Mouse (Mus musculus) heart, embryonic 14.5 days (tissue): Measurements from ENCODE around the gene Mettl26. TPM values are rescaled to one million over a fixed set of nuclear protein-coding genes. Genes with fewer than 3 reads are reported as not detected.

Source experiments
- ATAC-seq: fragments of 200-750 bp; cut with Nextera tagmentation; 2 replicates; pipeline ENCODE4 v1.8.0; 2017; ENCODE audit warnings: low read depth, moderate TSS enrichment; ENCODE audit not compliant: insufficient number of reproducible peaks, insufficient read depth, low FRiP score
- H3K27ac ChIP-seq, 2 experiments: fragments of 200-500 bp in 1 of 2; fragments of 300-500 bp in 1 of 2; sonication (generic) in 1 of 2; replicated peaks in 1 of 2; 2 replicates each; pipeline ENCODE4 v1.5.1; 2012 to 2014; ENCODE audit warnings: low read depth in 2 of 2, low read length in 2 of 2, control low read depth in 1 of 2, mild to moderate bottlenecking in 1 of 2, mixed read lengths in 1 of 2; ENCODE audit not compliant: control insufficient read depth in 1 of 2, insufficient read depth in 1 of 2
- H3K27me3 ChIP-seq: fragments of 300-500 bp; sonication (generic); 2 replicates; pipeline ENCODE4 v1.6.1; 2014; ENCODE audit warnings: mild to moderate bottlenecking, low read length, control low read depth; ENCODE audit not compliant: control insufficient read depth, insufficient read depth
- H3K36me3 ChIP-seq: fragments of 300-500 bp; sonication (generic); 2 replicates; pipeline ENCODE4 v1.6.1; 2014; ENCODE audit warnings: mild to moderate bottlenecking, control low read depth, low read length, mixed read lengths; ENCODE audit not compliant: control insufficient read depth, insufficient read depth
- H3K4me1 ChIP-seq, 2 experiments: fragments of 200-500 bp in 1 of 2; fragments of 300-500 bp in 1 of 2; sonication (generic) in 1 of 2; 2 replicates each; pipeline ENCODE4 v1.6.1; 2012 to 2014; ENCODE audit warnings: low read length in 2 of 2, control low read depth in 1 of 2, mixed read lengths in 1 of 2; ENCODE audit not compliant: control insufficient read depth in 2 of 2, insufficient read depth in 2 of 2
- H3K4me2 ChIP-seq: fragments of 300-500 bp; sonication (generic); 2 replicates; pipeline ENCODE4 v1.6.1; 2014; ENCODE audit warnings: mild to moderate bottlenecking, low read length
- H3K4me3 ChIP-seq, 2 experiments: fragments of 200-500 bp in 1 of 2; fragments of 300-500 bp in 1 of 2; sonication (generic) in 1 of 2; 2 replicates each; pipeline ENCODE4 v1.5.1; 2012 to 2014; ENCODE audit warnings: low read length in 2 of 2, mild to moderate bottlenecking in 2 of 2, control low read depth in 1 of 2, low read depth in 1 of 2, moderate library complexity in 1 of 2; ENCODE audit not compliant: control insufficient read depth in 1 of 2, insufficient read depth in 1 of 2
- H3K9ac ChIP-seq: fragments of 300-500 bp; sonication (generic); 2 replicates; pipeline ENCODE4 v1.6.1; 2014; ENCODE audit warnings: mild to moderate bottlenecking, low read length
- H3K9me3 ChIP-seq: fragments of 300-500 bp; sonication (generic); 2 replicates; pipeline ENCODE4 v1.6.1; 2016; ENCODE audit warnings: low read length, control low read depth; ENCODE audit not compliant: control insufficient read depth
- WGBS: fragments of 180-500 bp; shearing (Covaris S2); extraction: QIAGEN DNeasy Blood & Tissue Kit; methylation state at CpG from one replicate; pipeline ENCODE4 v1.1.7; 2014; 5-methylcytosine and 5-hydroxymethylcytosine counted together
- polyA plus RNA-seq: library from polyadenylated mRNA; unstranded; fragments of >200 nt; fragmentation: Nextera tagmentation; extraction: Ambion mirVana; gene quantifications from 2 replicates; pipeline ENCODE4 v1.2.1, GENCODE M21; 2014

The Mettl26 gene
- polyA plus RNA-seq, 1 experiment from 2014 or later = 41.7 TPM

- Histone ChIP-seq H3K36me3 (peaks cover 1% of the 10 kb centered on the region; the same call in 1 of the 2 replicates), H3K27ac (no peak overlapping the region), H3K9me3 (no peaks in the 10 kb centered on the region), H3K4me1 (peaks cover 16 to 29% of the 10 kb centered on the region in 2 experiments), H3K27me3 (no peaks in the 10 kb centered on the region), H3K9ac (no peak overlapping the region), H3K4me3 (no peak overlapping the region), H3K4me2 (no peak overlapping the region)
- WGBS = 77% methylated on average over 3 of the region's 3 CpGs
- no peak for ATAC-seq
These were observed 2.2 kb upstream of the Mettl26 start for GRCm38 (mm10) chr17:25872676-25873075.

DNA sequence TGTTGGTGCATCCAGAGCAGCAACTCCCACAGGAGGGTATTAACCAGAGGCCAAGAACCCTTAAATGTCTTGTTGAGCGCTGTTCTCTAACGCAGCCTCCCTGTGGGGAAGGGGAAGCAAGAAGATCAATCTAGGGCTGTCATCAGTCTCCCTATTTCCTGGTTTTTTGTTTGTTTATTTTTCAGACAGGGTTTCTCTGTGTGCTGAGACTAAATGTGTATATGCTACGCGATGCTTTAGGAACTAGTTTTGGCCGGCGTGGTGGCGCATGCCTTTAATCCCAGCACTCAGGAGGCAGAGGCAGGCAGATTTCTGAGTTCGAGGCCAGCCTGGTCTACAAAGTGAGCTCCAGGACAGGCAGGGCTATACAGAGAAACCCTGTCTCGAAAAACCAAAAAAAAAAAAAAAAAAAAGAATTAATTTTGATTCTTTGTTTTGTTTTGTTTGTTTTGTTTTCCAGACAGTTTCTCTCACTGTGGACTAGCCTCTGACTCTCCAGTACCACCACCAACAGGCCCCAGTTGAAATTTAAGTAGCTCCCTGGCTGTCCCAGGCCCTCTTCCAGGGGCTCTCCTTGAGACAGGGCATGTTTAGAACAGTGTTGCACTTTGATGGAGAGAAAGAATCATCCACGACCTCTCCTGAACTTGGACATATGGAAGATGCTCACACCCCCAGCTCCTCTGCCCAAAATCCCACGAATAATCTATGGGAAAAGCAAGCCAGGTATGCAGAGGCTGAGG is 1.3 kb upstream of the Mettl26 start:
- Histone ChIP-seq H3K4me1 (peaks cover 16 to 29% of the 10 kb centered on the region in 2 experiments), H3K27me3 (no peaks in the 10 kb centered on the region), H3K9ac (peak overlapping the region; percentile 81), H3K9me3 (no peaks in the 10 kb centered on the region), H3K4me3 (no peak overlapping the region), H3K4me2 (peak overlapping the region; percentile 90), H3K27ac (peak overlapping the region in 1 of 2 experiments; percentile 89; a peak in 2 of 4 replicates), H3K36me3 (peaks cover 10% of the 10 kb centered on the region; the same call in 1 of the 2 replicates)
- ATAC-seq = no peak
- 71% methylated on average over 11 of the region's 11 CpGs for WGBS

- peaks cover 16% of the 10 kb centered on the region; the same call in 1 of the 2 replicates for H3K36me3 ChIP-seq
- peak overlapping the region; percentile 90 for H3K4me2 ChIP-seq
- no peak for ATAC-seq
- H3K4me1 ChIP-seq = peaks cover 13 to 23% of the 10 kb centered on the region in 2 experiments
- no peaks in the 10 kb centered on the region for H3K9me3 ChIP-seq
- H3K27me3 ChIP-seq = no peaks in the 10 kb centered on the region
- H3K27ac ChIP-seq = peak overlapping the region; percentile 51 to 89
- H3K4me3 ChIP-seq = peak overlapping the region; percentile 58 to 77
- 9% methylated on average over 14 of the region's 14 CpGs for WGBS
- H3K9ac ChIP-seq = peak overlapping the region; percentile 81
These were observed 640 bp upstream of the Mettl26 start for GRCm38 (mm10) chr17:25874148-25874720.

DNA sequence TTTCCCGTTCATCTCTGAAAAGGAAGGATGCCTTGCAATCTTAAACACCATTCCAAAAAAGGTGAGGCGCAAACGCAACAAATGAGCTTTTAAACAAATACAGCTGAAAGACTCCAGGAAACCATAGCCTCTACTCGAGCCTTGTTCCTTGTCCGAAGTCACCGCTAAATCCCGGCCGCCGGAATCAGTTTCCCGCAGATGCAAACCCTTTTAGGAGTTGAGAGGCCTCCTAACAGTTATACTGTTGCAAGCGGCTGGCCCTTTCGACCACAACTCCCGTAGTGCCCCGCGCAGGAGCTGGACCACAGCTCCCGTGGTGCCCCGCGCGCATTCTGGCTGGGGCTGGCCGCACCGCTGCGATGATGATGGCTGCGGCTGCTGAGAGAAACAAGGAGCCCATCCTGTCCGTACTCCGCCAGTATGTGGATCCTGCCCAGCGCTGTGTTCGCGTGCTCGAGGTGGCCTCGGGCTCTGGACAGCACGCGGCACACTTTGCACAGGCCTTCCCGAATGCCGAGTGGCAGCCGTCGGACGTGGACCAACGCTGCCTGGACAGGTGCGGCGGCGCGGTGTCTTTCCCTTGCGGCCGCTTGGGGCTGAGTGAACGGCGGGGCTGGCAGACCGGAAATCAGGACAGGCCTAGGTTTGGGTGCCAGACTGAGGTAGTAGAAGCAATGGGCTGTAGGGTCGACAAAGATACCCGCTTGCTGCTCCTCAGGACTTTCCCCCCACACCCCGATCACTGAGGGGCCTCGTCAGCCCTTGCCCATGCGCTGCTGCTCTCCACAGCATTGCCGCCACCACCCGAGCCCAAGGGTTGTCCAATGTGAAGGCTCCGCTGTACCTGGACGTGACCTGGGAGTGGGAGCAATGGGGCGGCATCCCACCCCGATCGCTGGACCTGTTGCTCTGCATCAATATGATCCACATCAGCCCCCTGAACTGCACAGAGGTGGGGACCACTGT is 580 bp downstream of the Mettl26 start:
- no peaks in the 10 kb centered on the region for H3K9me3 ChIP-seq
- peak overlapping the region; percentile 90 for H3K4me2 ChIP-seq
- WGBS = under 1% methylated on average over 59 of the region's 59 CpGs
- peak; percentile 84 for ATAC-seq
- H3K27me3 ChIP-seq = no peaks in the 10 kb centered on the region
- H3K9ac ChIP-seq = peak overlapping the region; percentile 81
- peak overlapping the region; percentile 82 to 89 for H3K27ac ChIP-seq
- peaks cover 13 to 23% of the 10 kb centered on the region in 2 experiments for H3K4me1 ChIP-seq
- H3K36me3 ChIP-seq = peaks cover 16% of the 10 kb centered on the region; the same call in 1 of the 2 replicates
- H3K4me3 ChIP-seq = peak overlapping the region; percentile 58 to 77

GRCm38 (mm10) chr17:25876347-25876915 is 1.6 kb downstream of the Mettl26 start:
- 69% methylated on average over 10 of the region's 10 CpGs for WGBS
- no peaks in the 10 kb centered on the region for H3K9me3 ChIP-seq
- H3K27me3 ChIP-seq = no peaks in the 10 kb centered on the region
- ATAC-seq = no peak
- peaks cover 18 to 24% of the 10 kb centered on the region in 2 experiments for H3K4me1 ChIP-seq
- H3K9ac ChIP-seq = no peak overlapping the region
- peak overlapping the region in 1 of 2 experiments; percentile 77; a peak in 2 of 4 replicates for H3K4me3 ChIP-seq
- peak overlapping the region; percentile 90 for H3K4me2 ChIP-seq
- H3K27ac ChIP-seq = no peak overlapping the region
- H3K36me3 ChIP-seq = peaks cover 16% of the 10 kb centered on the region; the same call in 1 of the 2 replicates

DNA sequence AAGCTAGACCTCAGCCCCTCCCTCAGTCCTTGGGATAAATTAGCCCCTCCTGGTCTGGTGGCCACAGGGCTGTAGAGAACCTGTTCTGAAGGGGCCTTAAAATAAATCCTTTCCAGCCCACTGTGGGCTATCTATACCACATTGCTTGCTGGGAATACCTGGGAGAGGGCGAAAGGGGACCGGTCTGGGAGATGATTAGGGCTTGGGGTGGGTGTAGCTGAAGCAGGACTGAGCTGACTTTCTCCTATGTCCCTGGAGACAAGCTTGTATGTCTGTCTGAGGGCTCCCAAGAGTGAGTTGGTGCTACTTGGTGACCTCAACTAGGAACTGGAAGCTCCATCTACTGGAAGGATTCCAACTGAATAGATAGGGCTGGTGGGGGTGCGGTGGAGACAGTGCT is 2.2 kb downstream of the Mettl26 start:
- no peak overlapping the region for H3K9ac ChIP-seq
- no peak overlapping the region for H3K4me2 ChIP-seq
- WGBS = 77% methylated on average over 3 of the region's 3 CpGs

More for the DNA sequence above, 2.2 kb downstream of the Mettl26 start:
- peaks cover 16% of the 10 kb centered on the region; the same call in 1 of the 2 replicates for H3K36me3 ChIP-seq
- no peaks in the 10 kb centered on the region for H3K27me3 ChIP-seq
- no peak overlapping the region for H3K4me3 ChIP-seq
- H3K9me3 ChIP-seq = no peaks in the 10 kb centered on the region
- ATAC-seq = no peak
- H3K27ac ChIP-seq = no peak overlapping the region
- peaks cover 20 to 25% of the 10 kb centered on the region in 2 experiments for H3K4me1 ChIP-seq
